Comparison of ENCODE assay signal across 17 mouse cellular contexts in the genomic region with DNA sequence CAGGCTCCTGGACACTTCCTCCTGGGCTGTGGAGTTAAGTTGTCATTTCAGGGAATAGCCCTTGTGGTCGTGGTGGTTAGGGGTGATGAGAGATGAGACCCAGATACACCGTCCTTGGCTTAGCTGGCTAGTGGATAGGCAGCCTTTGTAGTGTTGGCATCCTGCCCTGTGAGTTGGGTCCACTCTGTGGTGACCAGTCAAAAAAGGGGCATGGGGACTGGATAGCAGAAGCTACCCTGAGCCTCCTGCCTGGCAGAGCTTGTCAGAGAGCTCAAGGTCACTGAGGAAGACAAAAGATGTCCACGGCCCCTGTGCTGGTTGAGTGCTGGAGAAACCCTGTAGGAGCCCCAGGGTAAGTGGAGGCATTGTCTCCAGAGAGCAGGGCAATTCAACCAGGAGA. TPM values are rescaled to one million over a fixed set of nuclear protein-coding genes. Genes with fewer than 3 reads are reported as not detected.
A peak's percentile ranks its signal among the peaks of the same experiment; 100 is the strongest.
DNase-seq lines count a peak whose midpoint lies in the region; ATAC-seq and TF ChIP-seq lines count a peak whose summit lies in the region.
"Had no signal": no experiment of that assay in that cellular context is flagged by ENCODE, and none has a peak within 500 bp of the region (broad histone marks: within the 10 kb centered on the region; RNA-seq: fewer than 3 reads in every experiment).

No protein-coding gene starts in this region.

- 53% methylated on average over 3 of the region's 3 CpGs for WGBS in forebrain, postnatal 0 days
- WGBS in forebrain, embryonic 12.5 days: 64% methylated on average over 3 of the region's 3 CpGs
- 34% methylated on average over 3 of the region's 3 CpGs for WGBS in heart, embryonic 16.5 days
- 68% methylated on average over 3 of the region's 3 CpGs for WGBS in neural tube, embryonic 13.5 days

- H3K4me2 ChIP-seq in forebrain, postnatal 0 days (ENCODE audit: low read depth): peak overlapping the region; percentile 74
- H3K4me2 ChIP-seq in forebrain, embryonic 12.5 days: no peak overlapping the region
- no peak overlapping the region for H3K4me2 ChIP-seq in heart, embryonic 16.5 days (ENCODE audit: low read depth, low read length)
- H3K4me2 ChIP-seq in neural tube, embryonic 13.5 days: peak overlapping the region; percentile 16; the same call in 1 of the 2 replicates
- H3K4me2 ChIP-seq: embryonic facial prominence, embryonic 12.5 days had no signal

- no peak overlapping the region for H3K27ac ChIP-seq in forebrain, postnatal 0 days (ENCODE audit: low read depth, low read length)
- H3K27ac ChIP-seq in forebrain, embryonic 12.5 days: no peak overlapping the region
- H3K27ac ChIP-seq in heart, embryonic 16.5 days (ENCODE audit: low read length): peak overlapping the region; percentile 41; the same call in 1 of the 2 replicates
- no peak overlapping the region for H3K27ac ChIP-seq in neural tube, embryonic 13.5 days (replicated peaks)
- H3K27ac ChIP-seq: embryonic facial prominence, embryonic 12.5 days had no signal

- H3K4me3 ChIP-seq in forebrain, postnatal 0 days (ENCODE audit: low read depth, low read length): no peak overlapping the region
- H3K4me3 ChIP-seq in forebrain, embryonic 12.5 days (replicated peaks): no peak overlapping the region
- H3K4me3 ChIP-seq in heart, embryonic 16.5 days (ENCODE audit: low read length): no peak overlapping the region
- no peak overlapping the region for H3K4me3 ChIP-seq in neural tube, embryonic 13.5 days
- H3K4me3 ChIP-seq: embryonic facial prominence, embryonic 12.5 days; myocyte had no signal

- no peaks in the 10 kb centered on the region for H3K9me3 ChIP-seq in forebrain, postnatal 0 days (ENCODE audit: low read length)
- no peaks in the 10 kb centered on the region for H3K9me3 ChIP-seq in forebrain, embryonic 12.5 days
- no peaks in the 10 kb centered on the region for H3K9me3 ChIP-seq in heart, embryonic 16.5 days (replicated peaks; ENCODE audit: control insufficient read depth, low read length)
- H3K9me3 ChIP-seq in neural tube, embryonic 13.5 days: no peaks in the 10 kb centered on the region
- H3K9me3 ChIP-seq: embryonic facial prominence, embryonic 12.5 days had no signal

- H3K4me1 ChIP-seq in forebrain, postnatal 0 days (ENCODE audit: insufficient read depth): peaks cover 7% of the 10 kb centered on the region; the same call in 1 of the 2 replicates
- peaks cover 27% of the 10 kb centered on the region for H3K4me1 ChIP-seq in forebrain, embryonic 12.5 days
- H3K4me1 ChIP-seq in heart, embryonic 16.5 days (ENCODE audit: control insufficient read depth, insufficient read depth, low read length): peaks cover 19% of the 10 kb centered on the region
- peaks cover 42% of the 10 kb centered on the region for H3K4me1 ChIP-seq in neural tube, embryonic 13.5 days (replicated peaks)

- no peaks in the 10 kb centered on the region for H3K36me3 ChIP-seq in forebrain, postnatal 0 days (ENCODE audit: insufficient read depth)
- no peaks in the 10 kb centered on the region for H3K36me3 ChIP-seq in forebrain, embryonic 12.5 days (replicated peaks)
- no peaks in the 10 kb centered on the region for H3K36me3 ChIP-seq in heart, embryonic 16.5 days (ENCODE audit: control insufficient read depth, insufficient read depth)
- no peaks in the 10 kb centered on the region for H3K36me3 ChIP-seq in neural tube, embryonic 13.5 days
- H3K36me3 ChIP-seq: embryonic facial prominence, embryonic 12.5 days had no signal

- TF ChIP-seq CTCF in forebrain, postnatal 0 days (IDR thresholded peaks at IDR 0.05; ENCODE audit: low read depth): no peak

- intact Hi-C loops in heart, postnatal 25 days (cut with DNase I): no loop called here

- H3K27me3 ChIP-seq in forebrain, postnatal 0 days (ENCODE audit: insufficient read depth, low read length): no peaks in the 10 kb centered on the region
- peaks cover 11% of the 10 kb centered on the region for H3K27me3 ChIP-seq in forebrain, embryonic 12.5 days
- H3K27me3 ChIP-seq in heart, embryonic 16.5 days (ENCODE audit: control insufficient read depth, insufficient read depth, low read length): 0 out of 2 replicates have a peak, but pooled peaks cover 5% of the 10 kb centered on the region
- no peaks in the 10 kb centered on the region for H3K27me3 ChIP-seq in neural tube, embryonic 13.5 days

- H3K9ac ChIP-seq in forebrain, postnatal 0 days: no peak overlapping the region
- no peak overlapping the region for H3K9ac ChIP-seq in forebrain, embryonic 12.5 days
- H3K9ac ChIP-seq in heart, embryonic 16.5 days (ENCODE audit: low read length): no peak overlapping the region
- no peak overlapping the region for H3K9ac ChIP-seq in neural tube, embryonic 13.5 days
- H3K9ac ChIP-seq: embryonic facial prominence, embryonic 12.5 days had no signal

- no peak for DNase-seq in forebrain, postnatal 0 days
- no peak for DNase-seq in heart, postnatal 25 days (ENCODE audit: low spot score)
- DNase-seq in neural tube, embryonic 10.5 days (ENCODE audit: extremely low spot score, low spot score): no peak
- DNase-seq: adrenal gland, postnatal 14 days; cerebellum, adult 8-10 months; gastrocnemius, postnatal 25 days; kidney, adult 9 months; kidney, postnatal 4 days; lung, postnatal 10 days; thymus, adult 18-20 months had no signal

- no peak for ATAC-seq in forebrain, postnatal 0 days
- ATAC-seq in forebrain, embryonic 12.5 days (ENCODE audit: low FRiP score): no peak
- ATAC-seq in heart, embryonic 16.5 days (replicated peaks; ENCODE audit: extremely low read depth, insufficient read depth, low FRiP score): no peak
- no peak for ATAC-seq in neural tube, embryonic 13.5 days (ENCODE audit: low read depth)
- no peak for ATAC-seq in monocyte, adult 5-6 weeks (replicated peaks; ENCODE audit: insufficient number of reproducible peaks, low FRiP score, low TSS enrichment, poor library complexity, severe bottlenecking)
- ATAC-seq: inflammation-experienced regulatory T-cells, adult 6 months had no signal

RNA-seq across cellular contexts. Expression of a gene that starts 3.1 kb away (rescaled TPM):
- 59.3 and 78.7 TPM in 2 replicates for total RNA-seq in forebrain, postnatal 0 days (2014; rRNA removed)
- 9.3 and 17.5 TPM in 2 replicates for polyA plus RNA-seq in forebrain, postnatal 0 days (2015; fragmentation: Nextera tagmentation; extraction: Ambion mirVana)
- polyA plus RNA-seq in forebrain, embryonic 12.5 days (2016; fragmentation: Nextera tagmentation; extraction: Ambion mirVana): 17.6 and 18.8 TPM in 2 replicates
- polyA plus RNA-seq in heart, embryonic 16.5 days (2015; fragmentation: Nextera tagmentation; extraction: Ambion mirVana): 27.2 and 30.4 TPM in 2 replicates
- total RNA-seq in heart, postnatal 25 days (2021): 100 to 1,000 TPM; 123 to 140 TPM
- 28.1 TPM in 2 replicates for polyA plus RNA-seq in neural tube, embryonic 13.5 days (2015; fragmentation: Nextera tagmentation; extraction: Ambion mirVana)
- total RNA-seq in monocyte, adult 5-6 weeks (2017): 1.3 to 2.9 TPM (median 2.6 TPM) in 3 replicates

RNA-seq across cellular contexts. Expression of a gene that starts 55.7 kb away (rescaled TPM):
- total RNA-seq in forebrain, postnatal 0 days (2014; rRNA removed): 25.9 and 31.0 TPM in 2 replicates
- 11.1 and 12.3 TPM in 2 replicates for polyA plus RNA-seq in forebrain, postnatal 0 days (2015; fragmentation: Nextera tagmentation; extraction: Ambion mirVana)
- 10.9 and 12.0 TPM in 2 replicates for polyA plus RNA-seq in forebrain, embryonic 12.5 days (2016; fragmentation: Nextera tagmentation; extraction: Ambion mirVana)
- polyA plus RNA-seq in heart, embryonic 16.5 days (2015; fragmentation: Nextera tagmentation; extraction: Ambion mirVana): 6.7 and 7.6 TPM in 2 replicates
- 1 to 10 TPM; 6.9 to 7.1 TPM for total RNA-seq in heart, postnatal 25 days (2021)
- polyA plus RNA-seq in neural tube, embryonic 13.5 days (2015; fragmentation: Nextera tagmentation; extraction: Ambion mirVana): 12.3 and 13.5 TPM in 2 replicates
- 4.0 to 9.1 TPM (median 4.9 TPM) in 3 replicates for total RNA-seq in monocyte, adult 5-6 weeks (2017)

Comparison
In these comparisons a context has a peak if more than half of its experiments do, and no peak if none do; other contexts are left out.
1. H3K4me2 ChIP-seq: peak in forebrain, postnatal 0 days (single experiment) and neural tube, embryonic 13.5 days (single experiment); none in forebrain, embryonic 12.5 days (single experiment) and heart, embryonic 16.5 days (single experiment).